Mouse (Mus musculus): ENCODE results near the gene Pcnx3.

GRCm38 (mm10) chr19:5693801-5694200 lies 5.1 kb upstream of the Pcnx3 start:
- no peak for TF ChIP-seq CTCF (IDR thresholded peaks at IDR 0.05)
- TF ChIP-seq EP300 (IDR thresholded peaks at IDR 0.05): no peak

All from lung, postnatal 0 days (tissue).